Mouse (Mus musculus): Measurements from ENCODE around the gene Mrpl38.
"Not testable (repeated sequence)": the region's sequence is repeated elsewhere in the genome, so short reads cannot be mapped to it uniquely, and the experiment has no call there.

The Mrpl38 gene

GRCm38 (mm10) chr11:116143468-116143867, 4.8 kb upstream of the Mrpl38 start:
- DNase-seq, result no peak

- DNase-seq, result no peak
Measured at GRCm38 (mm10) chr11:116142211-116142991, 3.7 kb upstream of the Mrpl38 start.

GRCm38 (mm10) chr11:116138096-116138467, 586 bp downstream of the Mrpl38 start:
- DNase-seq, result no peak

- DNase-seq, result no peak
Measured at GRCm38 (mm10) chr11:116134171-116134570, 4.5 kb downstream of the Mrpl38 start.

GRCm38 (mm10) chr11:116133497-116133896, 5.2 kb downstream of the Mrpl38 start:
- no peak for DNase-seq

GRCm38 (mm10) chr11:116132366-116133333, 6.0 kb downstream of the Mrpl38 start:
- DNase-seq, result no peak

- DNase-seq, result no peak
Measured at GRCm38 (mm10) chr11:116131349-116132170, 7.1 kb downstream of the Mrpl38 start.

- peak; percentile 95 for DNase-seq
Measured at GRCm38 (mm10) chr11:116130488-116131205, 8.0 kb downstream of the Mrpl38 start, which contains the start of gene Trim65. Gene Trim65 (minus strand): TSS chr11:116131128.

- no peak for DNase-seq
Measured at GRCm38 (mm10) chr11:116129993-116130487, 8.6 kb downstream of the Mrpl38 start.

GRCm38 (mm10) chr11:116129091-116129790, 9.4 kb downstream of the Mrpl38 start:
- DNase-seq, result no peak

- no peak for DNase-seq
Measured at GRCm38 (mm10) chr11:116127986-116128385, 10.7 kb downstream of the Mrpl38 start.

GRCm38 (mm10) chr11:116127156-116127980, 11.3 kb downstream of the Mrpl38 start, which contains the start of gene Trim47:
Gene Trim47 (minus strand): TSS chr11:116127210.
- peak; percentile 83 for DNase-seq

- DNase-seq, result no peak
Measured at GRCm38 (mm10) chr11:116126261-116126660, 12.4 kb downstream of the Mrpl38 start.

GRCm38 (mm10) chr11:116121731-116122245, 16.9 kb downstream of the Mrpl38 start:
- DNase-seq, result not testable (repeated sequence)

- DNase-seq, result no peak
Measured at GRCm38 (mm10) chr11:116117819-116118218, 20.8 kb downstream of the Mrpl38 start.

GRCm38 (mm10) chr11:116117241-116117640, 21.4 kb downstream of the Mrpl38 start:
- no peak for DNase-seq

- no peak for DNase-seq
Measured at GRCm38 (mm10) chr11:116111611-116112203, 27.0 kb downstream of the Mrpl38 start.

GRCm38 (mm10) chr11:116111067-116111466, 27.6 kb downstream of the Mrpl38 start:
- no peak for DNase-seq

- no peak for DNase-seq
Measured at GRCm38 (mm10) chr11:116110540-116110939, 28.1 kb downstream of the Mrpl38 start.
